Mouse (Mus musculus): ENCODE data around the gene Brf1. TPM values are rescaled to one million over a fixed set of nuclear protein-coding genes. Genes with fewer than 3 reads are reported as not detected.
A peak's percentile ranks its signal among the peaks of the same experiment; 100 is the strongest.

Brf1 gene
- polyA plus RNA-seq, 1 experiment: 11.5 TPM

GRCm38 (mm10) chr12:113021488-113021887, 21.0 kb upstream of the Brf1 start:
- Histone ChIP-seq H3K4me3 (replicated peaks) (no peak overlapping the region), H3K4me1 (peaks cover 52% of the 10 kb centered on the region), H3K36me3 (replicated peaks; ENCODE audit: low read length) (peaks cover 7% of the 10 kb centered on the region), H3K27me3 (replicated peaks) (peaks cover 23% of the 10 kb centered on the region), H3K9me3 (0 out of 2 replicates have a peak, but pooled peaks cover under 1% of the 10 kb centered on the region)
- TF ChIP-seq FLI1 (IDR thresholded peaks at IDR 0.05; ENCODE audit: low read length): no peak
- no peak for TF ChIP-seq GATA1 (IDR thresholded peaks at IDR 0.05; ENCODE audit: borderline replicate concordance, low read length)

GRCm38 (mm10) chr12:113018763-113019162, 18.3 kb upstream of the Brf1 start:
- H3K4me3 ChIP-seq (replicated peaks): no peak overlapping the region
- TF ChIP-seq FLI1 (IDR thresholded peaks at IDR 0.05; ENCODE audit: low read length) (no peak), GATA1 (IDR thresholded peaks at IDR 0.05; ENCODE audit: borderline replicate concordance, low read length) (no peak)
- no peaks in the 10 kb centered on the region for H3K9me3 ChIP-seq
- peaks cover under 1% of the 10 kb centered on the region for H3K36me3 ChIP-seq (replicated peaks; ENCODE audit: low read length)
- peaks cover 26% of the 10 kb centered on the region for H3K27me3 ChIP-seq (replicated peaks)
- H3K4me1 ChIP-seq: peaks cover 46% of the 10 kb centered on the region

- Histone ChIP-seq H3K27me3 (replicated peaks) (peaks cover 27% of the 10 kb centered on the region), H3K36me3 (replicated peaks; ENCODE audit: low read length) (no peaks in the 10 kb centered on the region), H3K4me3 (replicated peaks) (peak overlapping the region; percentile 77), H3K4me1 (peaks cover 47% of the 10 kb centered on the region), H3K9me3 (no peaks in the 10 kb centered on the region)
- TF ChIP-seq FLI1 (IDR thresholded peaks at IDR 0.05; ENCODE audit: low read length) (no peak), GATA1 (IDR thresholded peaks at IDR 0.05; ENCODE audit: borderline replicate concordance, low read length) (no peak)
Measured at GRCm38 (mm10) chr12:113017429-113017984, 17.0 kb upstream of the Brf1 start.

GRCm38 (mm10) chr12:113016976-113017375, 16.5 kb upstream of the Brf1 start:
- Histone ChIP-seq H3K4me1 (peaks cover 53% of the 10 kb centered on the region), H3K27me3 (replicated peaks) (peaks cover 27% of the 10 kb centered on the region), H3K4me3 (replicated peaks) (no peak overlapping the region), H3K9me3 (no peaks in the 10 kb centered on the region), H3K36me3 (replicated peaks; ENCODE audit: low read length) (no peaks in the 10 kb centered on the region)
- TF ChIP-seq GATA1 (IDR thresholded peaks at IDR 0.05; ENCODE audit: borderline replicate concordance, low read length) (no peak), FLI1 (IDR thresholded peaks at IDR 0.05; ENCODE audit: low read length) (no peak)

GRCm38 (mm10) chr12:113015956-113016355, 15.5 kb upstream of the Brf1 start:
- H3K36me3 ChIP-seq (replicated peaks; ENCODE audit: low read length): no peaks in the 10 kb centered on the region
- H3K4me1 ChIP-seq: peaks cover 60% of the 10 kb centered on the region
- H3K27me3 ChIP-seq (replicated peaks): peaks cover 33% of the 10 kb centered on the region
- peak overlapping the region; percentile 48 for H3K4me3 ChIP-seq (replicated peaks)
- TF ChIP-seq FLI1 (IDR thresholded peaks at IDR 0.05; ENCODE audit: low read length): no peak
- no peak for TF ChIP-seq GATA1 (IDR thresholded peaks at IDR 0.05; ENCODE audit: borderline replicate concordance, low read length)
- H3K9me3 ChIP-seq: no peaks in the 10 kb centered on the region

- no peak for TF ChIP-seq GATA1 (IDR thresholded peaks at IDR 0.05; ENCODE audit: borderline replicate concordance, low read length)
- TF ChIP-seq FLI1 (IDR thresholded peaks at IDR 0.05; ENCODE audit: low read length): no peak
- Histone ChIP-seq H3K9me3 (no peaks in the 10 kb centered on the region), H3K27me3 (replicated peaks) (peaks cover 33% of the 10 kb centered on the region), H3K4me3 (replicated peaks) (peak overlapping the region; percentile 100), H3K4me1 (peaks cover 60% of the 10 kb centered on the region), H3K36me3 (replicated peaks; ENCODE audit: low read length) (no peaks in the 10 kb centered on the region)
Measured at GRCm38 (mm10) chr12:113014561-113015556, 14.4 kb upstream of the Brf1 start.

GRCm38 (mm10) chr12:113013604-113014558, 13.4 kb upstream of the Brf1 start, which contains the start of gene Pacs2:
TSS of gene Pacs2 (plus strand) at chr12:113014508.
- TF ChIP-seq FLI1 (IDR thresholded peaks at IDR 0.05; ENCODE audit: low read length) (peak; percentile 29; the same call in 1 of the 2 replicates), GATA1 (IDR thresholded peaks at IDR 0.05; ENCODE audit: borderline replicate concordance, low read length) (no peak)
- no peaks in the 10 kb centered on the region for H3K36me3 ChIP-seq (replicated peaks; ENCODE audit: low read length)
- peaks cover 42% of the 10 kb centered on the region for H3K27me3 ChIP-seq (replicated peaks)
- H3K4me3 ChIP-seq (replicated peaks): peak within 1 kb of the TSS; percentile 100
- H3K9me3 ChIP-seq: no peaks in the 10 kb centered on the region
- H3K4me1 ChIP-seq: peaks cover 60% of the 10 kb centered on the region

GRCm38 (mm10) chr12:113013021-113013491, 12.6 kb upstream of the Brf1 start:
- peaks cover 60% of the 10 kb centered on the region for H3K4me1 ChIP-seq
- TF ChIP-seq FLI1 (IDR thresholded peaks at IDR 0.05; ENCODE audit: low read length) (no peak), GATA1 (IDR thresholded peaks at IDR 0.05; ENCODE audit: borderline replicate concordance, low read length) (no peak)
- H3K27me3 ChIP-seq (replicated peaks): peaks cover 48% of the 10 kb centered on the region
- no peaks in the 10 kb centered on the region for H3K9me3 ChIP-seq
- peak overlapping the region; percentile 100 for H3K4me3 ChIP-seq (replicated peaks)
- H3K36me3 ChIP-seq (replicated peaks; ENCODE audit: low read length): no peaks in the 10 kb centered on the region

GRCm38 (mm10) chr12:113012443-113012842, 11.9 kb upstream of the Brf1 start:
- no peaks in the 10 kb centered on the region for H3K9me3 ChIP-seq
- H3K4me1 ChIP-seq: peaks cover 56% of the 10 kb centered on the region
- H3K4me3 ChIP-seq (replicated peaks): peak overlapping the region; percentile 8
- TF ChIP-seq FLI1 (IDR thresholded peaks at IDR 0.05; ENCODE audit: low read length): no peak
- no peak for TF ChIP-seq GATA1 (IDR thresholded peaks at IDR 0.05; ENCODE audit: borderline replicate concordance, low read length)
- peaks cover 52% of the 10 kb centered on the region for H3K27me3 ChIP-seq (replicated peaks)
- H3K36me3 ChIP-seq (replicated peaks; ENCODE audit: low read length): no peaks in the 10 kb centered on the region
